In genomic region chr16:24220613-24221012, GRCm38 (mm10) we compare ENCODE assay signal across 15 mouse cellular contexts.
"Had no signal": no experiment of that assay in that cellular context is flagged by ENCODE, and none has a peak within 500 bp of the region (broad histone marks: within the 10 kb centered on the region; RNA-seq: fewer than 3 reads in every experiment).

No protein-coding gene starts in this region.

- H3K36me3 ChIP-seq: limb, embryonic 12.5 days; lung, embryonic 15.5 days; midbrain, embryonic 10.5 days had no signal

- ATAC-seq: intestine, postnatal 0 days had no signal

- H3K4me2 ChIP-seq: limb, embryonic 12.5 days; lung, embryonic 15.5 days had no signal

- H3K27me3 ChIP-seq: limb, embryonic 12.5 days; lung, embryonic 15.5 days had no signal

- DNase-seq: kidney, adult 2 months; kidney, postnatal 25 days; layer of hippocampus, adult 9-11 months; lung, adult 18-20 months; lung, postnatal 10 days; lung, postnatal 36 days; midbrain, embryonic 14.5 days had no signal

- H3K4me3 ChIP-seq: layer of hippocampus, adult 2 months; limb, embryonic 12.5 days; lung, embryonic 15.5 days; megakaryocyte, embryonic 14.5 days; midbrain, embryonic 10.5 days had no signal

- H3K27ac ChIP-seq: kidney, postnatal 0 days; layer of hippocampus, adult 2 months; limb, embryonic 12.5 days; liver, embryonic 14.5 days; lung, embryonic 15.5 days; midbrain, embryonic 10.5 days had no signal

- H3K9me3 ChIP-seq: limb, embryonic 12.5 days; lung, embryonic 15.5 days; megakaryocyte, embryonic 14.5 days; midbrain, embryonic 10.5 days had no signal

- H3K9ac ChIP-seq: limb, embryonic 12.5 days; liver, embryonic 14.5 days; lung, embryonic 15.5 days had no signal
